Mouse (Mus musculus) erythroblast, embryonic 14.5 days (primary cell): Measurements from ENCODE around the gene Dppa2.

Source experiments
- GATA1 ChIP-seq: IDR thresholded peaks from 2 replicates; pipeline ENCODE4 v1.6.1; 2012; ENCODE audit warnings: low read length, inconsistent platforms, mixed read lengths
- TAL1 ChIP-seq: IDR thresholded peaks from 3 replicates; pipeline ENCODE4 v1.6.1; 2012; ENCODE audit warnings: low read length, inconsistent platforms, mixed read lengths

DNA sequence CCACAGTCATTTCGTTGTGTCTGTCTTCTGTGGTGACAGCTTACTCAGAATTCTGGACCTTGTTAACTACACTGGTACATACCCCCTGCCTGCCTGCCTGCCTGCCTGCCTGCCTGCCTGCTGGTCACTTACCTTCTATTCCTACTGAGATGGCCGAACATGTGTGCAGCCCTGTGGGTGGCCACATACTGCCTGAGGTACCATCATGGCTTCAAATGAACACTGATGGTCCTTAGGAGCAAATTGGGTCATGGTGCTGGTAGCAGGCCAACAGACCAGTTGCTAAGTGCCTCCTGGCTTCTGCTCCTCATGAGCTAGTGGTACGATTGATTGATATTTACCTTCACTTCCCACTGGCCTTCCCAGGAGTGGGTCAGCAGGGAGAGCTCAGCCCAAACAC lies 28.1 kb downstream of the Dppa2 start:
- TF ChIP-seq TAL1, result no peak
- TF ChIP-seq GATA1, result no peak
